Mouse (Mus musculus): ENCODE measurements around the gene Repin1. TPM values are rescaled to one million over a fixed set of nuclear protein-coding genes. Genes with fewer than 3 reads are reported as not detected.
"Not testable (repeated sequence)": the region's sequence is repeated elsewhere in the genome, so short reads cannot be mapped to it uniquely, and the experiment has no call there.

Gene Repin1
- total RNA-seq, 2 experiments from 2014 or later, result 27.3 to 33.7 TPM

DNA sequence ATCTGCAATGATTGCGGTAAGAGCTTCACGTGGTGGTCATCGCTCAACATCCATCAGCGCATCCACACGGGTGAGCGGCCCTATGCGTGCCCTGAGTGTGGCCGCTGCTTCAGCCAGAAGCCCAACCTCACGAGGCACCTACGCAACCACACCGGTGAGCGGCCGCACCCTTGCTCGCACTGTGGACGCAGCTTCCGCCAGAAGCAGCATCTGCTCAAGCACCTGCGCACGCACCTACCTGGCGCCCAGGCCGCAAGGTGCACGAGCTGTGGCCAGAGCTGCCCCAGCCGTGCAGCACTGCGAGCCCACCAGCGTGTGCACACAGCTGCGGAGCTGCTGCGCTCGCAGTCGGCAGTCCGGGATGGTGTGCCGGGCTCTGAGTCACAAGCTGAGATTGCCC is 26.3 kb downstream of the Repin1 start:
- no peak for DNase-seq
- intact Hi-C loops (cut with DNase I), result no loop called here

DNA sequence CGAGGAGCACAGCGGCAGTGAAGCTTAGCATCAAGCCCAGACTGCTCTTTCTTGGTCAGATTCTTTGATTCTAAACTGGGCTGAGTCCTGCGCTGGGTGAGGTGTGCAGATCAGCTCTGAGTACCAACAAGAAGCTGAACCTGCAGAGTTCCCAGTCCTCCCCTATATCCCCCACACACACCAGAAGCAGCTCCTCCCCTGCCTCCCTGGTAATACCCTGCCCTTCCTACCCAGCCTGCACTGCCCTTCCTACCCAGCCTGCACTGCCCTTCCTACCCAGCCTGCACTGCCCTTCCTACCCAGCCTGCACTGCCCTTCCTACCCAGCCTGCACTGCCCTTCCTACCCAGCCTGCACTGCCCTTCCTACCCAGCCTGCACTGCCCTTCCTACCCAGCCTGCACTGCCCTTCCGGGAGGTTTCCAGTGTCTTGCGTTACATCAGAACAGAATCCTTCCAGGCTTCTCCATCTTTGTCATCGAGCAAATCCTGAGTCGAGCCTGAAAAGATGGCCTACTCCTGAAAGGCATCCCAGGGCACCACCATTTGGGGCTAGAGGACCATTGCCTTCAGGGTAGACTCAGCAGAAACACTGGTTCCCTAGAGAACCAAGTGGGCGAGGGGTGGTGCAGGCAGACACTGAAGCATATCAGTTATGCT is 28.6 kb downstream of the Repin1 start:
- DNase-seq; intact Hi-C loops (cut with DNase I): not testable (repeated sequence)

DNA sequence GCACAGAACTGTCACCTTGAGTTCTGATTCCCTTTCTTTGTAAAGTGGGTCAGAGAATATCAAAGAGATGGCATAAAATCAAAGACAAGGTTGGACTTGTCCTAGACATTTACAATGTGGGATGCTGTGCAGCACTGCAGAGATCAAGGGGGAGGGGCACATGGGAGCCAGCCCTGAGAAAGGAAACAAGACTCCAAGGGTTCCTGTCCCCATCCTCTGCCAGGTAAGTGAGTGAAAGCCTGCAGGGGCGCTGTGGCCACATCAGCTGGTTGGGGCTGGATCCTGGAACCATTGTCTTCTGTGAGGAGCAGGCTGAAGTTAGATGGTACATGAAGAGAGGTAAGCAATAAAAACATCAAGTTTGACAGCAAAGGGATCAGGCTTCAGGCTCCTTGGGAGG is 29.8 kb downstream of the Repin1 start:
- intact Hi-C loops (cut with DNase I), result no loop called here
- DNase-seq, result no peak

DNA sequence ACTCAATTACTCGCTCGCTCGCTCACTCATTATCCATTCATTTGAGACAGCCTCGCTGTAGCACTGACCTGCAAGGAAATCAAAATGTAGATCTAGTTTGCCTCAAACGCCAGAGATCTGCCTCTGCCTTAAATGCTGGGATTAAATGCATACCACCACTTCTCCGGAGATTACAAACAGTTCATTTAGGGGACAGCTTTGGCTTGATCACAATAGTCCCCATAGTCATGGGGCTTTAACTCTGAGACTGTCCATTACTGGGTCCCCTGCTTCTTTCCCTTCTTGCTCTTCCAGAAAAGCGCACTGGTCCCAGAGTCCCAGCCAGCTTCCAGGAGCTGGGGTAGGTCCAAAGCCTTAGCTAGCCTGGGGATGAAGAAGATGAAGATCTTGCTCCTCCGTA is 32.8 kb downstream of the Repin1 start, which contains the start of gene AI854703:
TSS of gene AI854703 (plus strand) at position 301 of the 400 bp plus-strand sequence.
- intact Hi-C loops (cut with DNase I), result no loop called here
- no peak for DNase-seq

DNA sequence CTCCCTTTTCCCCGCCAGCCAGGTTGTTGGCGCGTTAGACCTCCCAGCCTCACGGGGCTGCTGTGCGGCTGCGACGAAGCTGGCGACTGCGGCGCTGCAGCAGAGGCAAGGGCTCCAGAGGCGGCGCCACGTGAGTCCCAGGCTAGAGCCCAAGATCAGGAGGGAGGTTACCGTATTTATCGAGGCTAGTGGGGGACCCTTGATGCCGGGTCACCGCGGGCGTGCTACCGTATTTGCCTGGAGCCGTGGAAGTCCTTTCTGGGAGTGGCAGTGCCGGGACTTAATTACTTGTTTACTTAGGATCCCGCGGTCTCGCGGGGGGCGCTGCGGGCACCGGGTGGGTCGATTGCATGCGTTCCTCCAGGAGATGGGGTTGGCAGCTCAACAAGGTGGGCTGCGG is 33.3 kb downstream of the Repin1 start:
- peak; percentile 45 to 52 for DNase-seq
- intact Hi-C loops (cut with DNase I), result no loop called here

DNA sequence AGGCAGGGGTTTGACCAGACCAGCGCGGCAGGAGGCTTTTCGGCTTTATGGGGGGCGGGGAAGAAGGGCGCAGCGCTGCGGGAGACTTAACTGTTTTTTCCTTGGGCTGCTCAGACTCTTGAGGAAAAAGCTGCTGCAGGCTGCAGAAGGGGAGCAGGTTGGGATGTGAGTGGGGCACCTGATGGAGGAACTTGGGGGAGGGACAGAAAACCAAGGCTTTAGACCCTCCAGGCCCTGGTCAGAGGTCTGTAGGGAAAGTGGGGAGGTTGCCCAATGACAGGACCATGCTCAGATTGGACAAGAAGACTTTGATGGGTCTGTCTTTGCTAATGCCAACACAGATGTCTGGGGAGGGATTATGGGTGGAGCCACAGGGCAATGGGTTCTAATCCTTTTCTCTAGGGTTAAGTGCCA is 33.8 kb downstream of the Repin1 start:
- DNase-seq, result no peak
- intact Hi-C loops (cut with DNase I), result no loop called here

DNA sequence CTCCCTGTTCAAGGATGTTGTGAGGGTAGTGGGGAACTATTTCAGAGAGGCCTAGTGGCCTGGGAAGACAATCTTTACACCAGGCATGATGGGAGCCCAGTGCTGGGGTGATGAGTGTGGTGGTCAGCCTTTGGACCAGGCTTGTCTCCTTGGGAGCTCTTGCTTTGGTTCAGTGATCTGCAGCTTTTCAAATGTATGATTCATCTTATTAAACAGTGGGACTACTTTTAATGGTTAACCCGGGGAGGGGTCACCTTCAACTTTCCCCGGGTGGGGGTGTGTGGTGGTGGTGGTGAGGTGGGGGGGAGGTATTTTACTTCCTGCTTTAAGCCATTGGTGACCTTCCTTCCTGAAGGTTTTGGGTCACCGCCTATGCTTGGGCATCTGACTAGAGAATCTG is 34.7 kb downstream of the Repin1 start:
- intact Hi-C loops (cut with DNase I), result no loop called here

DNA sequence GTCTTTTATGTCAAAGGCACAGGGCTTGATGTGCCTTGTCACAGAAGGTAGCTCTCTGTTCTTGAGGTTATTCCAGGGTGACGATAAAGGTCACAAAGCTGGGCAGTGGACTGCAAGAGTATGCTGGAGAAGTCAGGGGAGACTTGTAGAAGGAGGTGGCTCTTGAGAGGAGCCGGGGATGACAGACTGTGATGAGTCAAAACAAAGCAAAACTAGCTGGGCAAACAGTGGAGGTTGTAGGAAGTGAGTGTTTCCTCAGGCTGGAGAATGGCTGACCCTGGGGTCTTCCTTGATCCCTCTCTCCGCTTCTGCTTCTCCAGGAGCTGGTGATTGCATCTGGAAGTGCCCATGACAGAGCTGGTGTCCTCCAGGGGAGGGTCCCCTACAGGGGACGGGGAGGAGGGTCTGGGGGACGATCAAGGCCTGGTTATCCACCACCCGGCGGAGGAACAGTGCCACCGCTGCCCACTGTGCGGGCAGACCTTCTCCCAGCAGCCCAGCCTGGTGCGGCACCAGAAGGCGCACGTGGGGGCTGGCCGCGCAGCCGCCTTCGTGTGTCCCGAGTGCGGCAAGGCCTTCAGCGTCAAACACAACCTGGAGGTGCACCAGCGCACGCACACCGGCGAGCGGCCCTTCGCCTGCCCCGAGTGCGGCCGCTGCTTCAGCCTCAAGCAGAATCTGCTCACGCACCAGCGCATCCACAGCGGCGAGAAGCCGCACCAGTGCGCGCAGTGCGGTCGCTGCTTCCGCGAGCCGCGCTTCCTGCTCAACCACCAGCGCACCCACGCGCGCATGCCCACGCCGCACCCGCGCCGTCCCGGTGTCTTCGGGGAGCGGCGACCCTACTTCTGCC is 35.4 kb downstream of the Repin1 start:
- intact Hi-C loops (cut with DNase I), result no loop called here
- DNase-seq, result no peak

More for the DNA sequence above, 34.7 kb downstream of the Repin1 start:
- DNase-seq, result no peak

DNA sequence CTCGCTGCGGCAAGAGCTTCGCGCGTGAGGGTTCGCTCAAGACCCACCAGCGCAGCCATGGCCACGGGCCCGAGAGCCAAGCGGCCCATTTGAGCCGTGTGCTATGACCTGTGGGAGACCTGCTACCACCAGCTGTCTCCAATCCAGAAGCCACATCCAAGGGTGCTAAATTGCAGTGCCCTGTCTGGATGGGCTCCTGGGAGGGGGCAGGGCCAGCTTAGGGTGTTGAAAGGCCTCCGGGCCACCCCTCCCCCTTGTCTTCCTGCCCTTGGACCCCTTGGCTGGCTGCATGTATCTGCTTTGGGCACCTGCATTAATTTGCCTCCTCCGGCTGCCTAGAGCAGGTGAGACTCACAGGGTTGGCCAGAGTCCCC is 36.0 kb downstream of the Repin1 start:
- no peak for DNase-seq
- intact Hi-C loops (cut with DNase I), result no loop called here

DNA sequence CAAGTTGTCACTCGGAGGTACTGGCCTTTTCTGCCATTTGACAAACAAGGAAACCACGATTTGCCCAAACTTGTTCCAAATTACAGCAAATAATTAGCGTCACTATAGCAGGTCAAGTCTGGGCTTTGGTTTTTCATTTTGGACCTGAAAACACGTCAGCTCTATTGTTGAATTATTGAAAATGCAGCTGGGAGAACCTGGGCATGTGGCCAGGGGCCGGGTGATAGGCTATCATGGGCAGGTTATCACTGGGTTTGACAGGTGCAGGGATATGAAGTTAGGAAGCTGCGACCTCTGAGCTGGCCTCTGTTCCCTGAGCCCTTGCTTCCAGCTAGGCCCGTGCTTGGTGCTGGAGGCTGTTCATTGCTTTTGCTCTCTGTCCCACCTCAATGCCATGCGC is 37.1 kb downstream of the Repin1 start:
- intact Hi-C loops (cut with DNase I), result no loop called here
- DNase-seq, result no peak

DNA sequence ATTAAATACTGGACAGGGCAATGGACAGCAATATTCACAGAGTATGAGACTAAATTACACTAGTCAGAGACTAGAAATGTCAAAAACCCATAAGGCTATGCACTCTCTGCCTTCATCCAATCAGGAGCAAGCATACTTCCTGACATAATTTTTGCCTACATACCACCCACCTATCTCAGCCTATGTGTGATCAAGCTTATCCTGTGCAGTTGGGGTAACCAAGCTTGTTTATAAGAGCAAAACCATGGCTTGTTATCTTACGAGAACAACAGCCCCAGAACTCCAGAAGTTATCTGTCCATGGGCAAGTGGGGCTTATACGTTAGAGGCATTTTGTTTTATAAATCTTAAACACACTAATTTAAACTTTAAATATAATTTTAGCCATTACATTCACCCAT is 41.4 kb downstream of the Repin1 start:
- no peak for DNase-seq
- intact Hi-C loops (cut with DNase I), result no loop called here

DNA sequence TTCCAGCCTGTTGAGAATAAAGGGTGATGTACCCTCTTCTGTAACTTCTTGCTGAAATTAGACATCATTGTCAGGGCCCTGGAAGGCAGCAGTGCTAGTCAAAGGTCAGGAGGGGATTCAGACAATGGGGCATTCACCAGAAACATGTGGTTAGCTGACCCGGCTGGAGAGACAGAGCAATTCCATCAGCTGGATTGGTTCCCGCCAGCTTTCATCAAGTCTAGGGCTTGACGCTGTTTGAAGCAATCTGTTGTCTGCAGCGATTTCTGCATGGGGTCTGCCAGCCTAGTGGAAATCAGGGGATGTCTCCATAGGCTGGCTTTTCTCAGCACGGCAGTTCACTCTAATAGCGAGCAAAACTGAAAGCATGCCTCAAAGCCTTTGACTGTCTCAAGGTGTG is 42.8 kb downstream of the Repin1 start:
- intact Hi-C loops (cut with DNase I), result no loop called here
- peak in 1 of 2 experiments; percentile 38 for DNase-seq

DNA sequence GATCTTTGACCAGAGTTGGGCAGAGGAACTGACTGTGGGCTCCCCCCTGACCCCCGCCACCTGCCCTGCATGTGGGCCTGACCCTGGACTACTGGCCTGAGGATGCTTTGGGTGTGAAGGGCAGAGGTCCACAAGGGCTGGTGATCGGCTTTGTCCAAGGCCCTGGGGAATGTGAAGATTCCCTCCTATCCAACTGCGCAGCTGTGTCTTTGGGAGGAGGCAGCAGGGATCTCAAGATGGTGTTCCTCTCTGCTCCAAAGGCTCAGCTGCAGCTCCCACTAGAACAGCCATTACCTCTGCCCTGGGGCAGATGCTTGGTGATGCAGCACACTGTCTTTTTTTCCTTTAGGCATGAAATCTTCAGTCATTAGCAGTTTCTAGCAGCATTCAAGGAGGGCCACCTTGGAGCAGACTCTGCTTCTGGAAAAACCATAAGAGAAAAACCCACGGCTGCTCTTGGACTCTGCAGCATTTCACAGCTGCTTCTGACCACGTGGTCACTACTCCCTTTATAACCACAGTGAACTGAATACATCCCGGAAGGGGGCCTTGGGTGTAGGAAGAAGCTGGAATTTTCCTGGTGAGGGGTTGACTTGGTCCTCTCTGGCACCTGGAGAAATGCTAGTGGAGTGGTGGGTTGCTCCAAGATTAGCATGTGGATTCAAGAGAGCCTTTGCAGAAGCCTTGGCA is 44.3 kb downstream of the Repin1 start:
- no peak for DNase-seq
- intact Hi-C loops (cut with DNase I), result no loop called here

DNA sequence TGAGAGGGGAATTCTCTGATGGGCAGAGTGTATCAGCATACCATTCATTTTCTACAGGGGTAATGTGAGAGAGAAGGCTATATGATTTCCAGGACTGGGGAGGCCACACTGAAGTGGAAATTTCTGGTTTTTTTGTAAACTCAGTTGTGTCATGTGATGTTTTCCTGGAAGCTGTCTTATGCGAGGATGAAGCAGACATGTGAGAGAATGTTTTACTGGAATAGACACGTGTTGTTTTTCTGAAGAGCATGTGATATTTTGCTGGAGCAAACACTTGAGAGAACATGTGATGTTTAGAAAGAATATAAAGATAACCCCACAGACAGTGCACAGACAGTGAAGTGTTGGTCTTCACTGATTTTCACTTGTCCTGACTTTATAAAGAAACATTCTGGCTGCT is 44.9 kb downstream of the Repin1 start:
- intact Hi-C loops (cut with DNase I), result no loop called here
- DNase-seq, result no peak

DNA sequence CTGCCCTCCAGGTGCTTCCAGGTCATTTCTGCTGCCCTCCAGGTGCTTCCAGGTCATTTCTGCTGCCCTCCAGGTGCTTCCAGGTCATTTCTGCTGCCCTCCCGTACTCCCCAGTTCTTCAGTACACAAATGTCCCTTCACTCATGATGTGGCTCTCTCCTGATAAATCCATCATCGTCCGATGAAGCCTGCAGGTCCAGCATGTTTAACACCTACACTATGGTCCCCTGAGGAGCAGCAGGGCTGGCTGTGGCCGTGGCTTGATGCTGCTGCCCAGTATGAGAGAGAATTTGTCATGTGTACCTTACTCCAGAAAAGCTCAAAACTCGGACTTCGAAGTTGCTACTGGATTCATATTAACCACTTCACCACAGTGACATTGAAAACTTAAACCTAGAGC is 47.7 kb downstream of the Repin1 start:
- no peak for DNase-seq
- intact Hi-C loops (cut with DNase I), result loop anchor here (10.0 kb wide), 1 partner anchor 313 kb away; no protein-coding TSS in a partner anchor

DNA sequence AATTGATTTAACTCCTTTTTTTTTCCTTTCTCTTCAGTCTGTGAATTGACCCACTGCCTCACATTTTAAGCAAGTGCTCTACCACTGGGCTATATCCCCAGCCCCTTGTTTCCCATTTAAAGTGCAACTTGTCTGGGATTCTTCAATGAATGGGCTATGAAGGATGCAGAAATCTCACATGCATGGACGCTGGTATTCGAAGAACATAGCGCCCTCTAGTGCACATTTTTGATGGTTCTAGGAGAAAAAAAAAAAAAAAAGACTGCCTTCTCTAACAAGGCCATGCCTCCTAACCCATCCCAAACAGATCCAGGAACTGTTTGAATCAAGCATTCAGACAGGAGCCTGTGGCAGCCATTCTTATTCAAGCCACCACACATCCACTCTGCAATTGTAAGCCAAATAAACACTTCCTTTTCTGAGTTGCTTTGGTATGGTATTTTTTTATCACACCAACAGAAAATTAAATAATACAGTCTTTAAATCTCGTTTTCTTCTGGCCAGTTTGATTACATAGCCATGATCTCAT is 49.1 kb downstream of the Repin1 start:
- DNase-seq, result peak in 1 of 2 experiments; percentile 19
- intact Hi-C loops (cut with DNase I), result loop anchor here (1.0 to 10.0 kb wide), 4 partner anchors 60 to 466 kb away; no protein-coding TSS in a partner anchor

DNA sequence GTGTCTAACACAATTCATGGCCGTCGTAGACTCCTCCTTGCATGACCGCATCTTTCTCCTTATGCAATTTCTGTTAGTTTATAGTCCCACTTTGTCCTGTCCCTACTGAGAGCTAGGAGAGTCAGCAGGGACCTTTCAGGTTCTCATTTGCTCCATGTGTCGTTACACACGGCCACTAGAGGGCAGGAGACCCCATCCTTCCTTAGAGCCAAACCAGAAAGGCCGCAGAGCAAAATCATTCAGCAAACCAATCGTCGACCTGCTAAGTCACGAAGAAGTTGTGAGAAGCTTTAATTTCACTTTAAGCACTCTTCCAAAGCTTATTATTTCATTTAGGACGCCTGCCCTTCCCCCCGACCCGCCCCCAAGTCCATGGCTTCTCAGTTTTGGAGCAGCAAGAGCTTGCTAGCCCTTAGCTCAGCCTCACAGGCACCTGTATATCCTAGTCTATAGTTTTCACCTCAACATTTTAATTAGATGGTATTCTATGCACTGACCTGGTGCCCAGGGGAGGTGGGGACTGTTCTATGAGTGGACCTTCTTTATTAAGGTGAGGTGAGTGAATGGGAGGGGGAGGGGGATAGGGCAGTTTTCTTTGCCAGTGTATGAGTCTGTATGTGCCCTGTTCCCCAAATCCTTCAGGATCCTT is 52.1 kb downstream of the Repin1 start:
- DNase-seq, result peak; percentile 75 to 80

DNA sequence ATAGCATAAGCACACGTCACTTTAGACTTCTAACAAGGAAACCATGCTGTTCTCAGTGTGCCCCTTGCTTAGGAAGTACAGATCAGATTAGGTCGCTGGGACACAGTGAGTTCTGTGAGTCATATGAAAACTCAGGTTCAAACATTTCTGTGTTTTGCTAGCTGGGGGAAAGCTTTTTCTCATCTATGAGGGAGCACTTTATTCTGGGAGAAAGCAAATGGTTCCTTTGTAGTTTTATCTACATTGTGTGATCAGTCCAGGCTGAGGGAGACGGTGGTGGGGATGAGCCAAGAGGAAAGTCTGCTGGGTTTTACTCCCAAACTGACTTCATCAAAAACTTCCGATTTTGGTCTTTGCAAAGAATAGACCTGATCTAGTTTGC is 52.6 kb downstream of the Repin1 start:
- intact Hi-C loops (cut with DNase I), result loop anchor here (2.0 to 10.0 kb wide), 3 partner anchors 101 to 309 kb away; partner anchors contain the start of gene Gimap5
- no peak for DNase-seq

More for the DNA sequence above, 52.1 kb downstream of the Repin1 start:
- intact Hi-C loops (cut with DNase I), result loop anchor here (1.0 to 10.0 kb wide), 5 partner anchors 101 to 309 kb away; partner anchors contain the start of gene Gimap5

DNA sequence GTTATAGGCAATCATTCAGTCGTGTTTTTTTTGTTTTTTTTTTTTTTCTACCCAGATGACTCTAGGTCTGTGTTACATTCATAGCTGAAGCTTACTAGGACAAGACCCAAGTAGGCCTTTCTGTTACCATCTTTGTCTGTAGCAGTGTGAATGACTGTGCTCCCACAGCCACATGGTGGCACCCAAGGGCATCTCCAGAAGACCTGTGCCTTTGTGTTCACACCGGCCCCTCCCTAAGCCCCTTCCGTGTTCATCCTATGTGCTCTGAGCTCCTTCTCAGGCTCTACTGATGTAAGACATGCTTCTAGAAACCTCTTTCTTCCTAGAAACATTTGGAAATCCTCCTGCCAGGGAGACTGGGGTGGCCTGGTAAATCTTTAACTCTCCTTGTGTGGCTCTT is 53.3 kb downstream of the Repin1 start, which contains the start of gene Gimap8:
TSS of gene Gimap8 (plus strand) at position 240 of the 400 bp plus-strand sequence.
- intact Hi-C loops (cut with DNase I), result loop anchor here (1.0 to 10.0 kb wide), 4 partner anchors 60 to 308 kb away; partner anchors contain the start of gene Gimap5
- peak in 1 of 2 experiments; percentile 64 for DNase-seq

DNA sequence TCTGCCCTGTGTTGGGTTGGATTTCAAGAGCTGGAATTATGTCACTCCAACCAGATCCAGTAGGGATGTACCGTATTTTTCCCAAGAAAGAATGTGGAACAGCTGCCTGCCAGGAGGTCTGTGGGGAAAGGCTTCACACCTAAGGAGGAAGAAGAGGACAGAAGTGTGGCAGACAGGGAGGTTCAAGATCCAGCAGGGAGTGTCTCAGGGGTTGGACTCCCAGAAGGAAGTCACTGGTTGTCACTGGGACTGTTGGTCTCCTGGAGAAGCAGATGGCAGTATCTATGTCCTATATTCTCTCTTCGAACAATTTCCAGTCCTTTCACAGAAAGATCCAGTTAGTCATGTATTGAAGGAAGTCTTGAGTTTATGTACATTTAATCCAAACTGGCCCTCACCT is 53.9 kb downstream of the Repin1 start:
- DNase-seq, result no peak
- intact Hi-C loops (cut with DNase I), result loop anchor here (1.0 to 10.0 kb wide), 5 partner anchors 27 to 307 kb away; partner anchors contain the start of gene Gimap5
